Mouse (Mus musculus) lung, postnatal 0 days (tissue): ENCODE results near the gene Pole2.

Experiments used
- CTCF ChIP-seq: IDR thresholded peaks from 2 replicates; pipeline ENCODE4 v1.5.1; 2016; ENCODE audit warnings: antibody characterized with exemption, mild to moderate bottlenecking
- EP300 ChIP-seq: IDR thresholded peaks from 2 replicates; pipeline ENCODE4 v1.6.1; 2016; ENCODE audit warnings: antibody characterized with exemption, mild to moderate bottlenecking, control low read depth

- TF ChIP-seq CTCF: peak; percentile 60
- TF ChIP-seq EP300: no peak
Observed at GRCm38 (mm10) chr12:69190522-69190921, 37.5 kb downstream of the Pole2 start.
